Mouse (Mus musculus) testis, adult 2 months (tissue): Measurements from ENCODE around the gene 1700067P10Rik.

Experiments
- CTCF ChIP-seq: fragments of 200-500 bp; IDR thresholded peaks from 2 replicates; pipeline ENCODE4 v1.5.1; 2012; ENCODE audit warnings: low read depth, mild to moderate bottlenecking, inconsistent platforms, low read length, moderate library complexity; ENCODE audit not compliant: control insufficient read depth, insufficient read depth, insufficient replicate concordance
- POLR2A ChIP-seq: fragments of 200-500 bp; IDR thresholded peaks from 2 replicates; pipeline ENCODE4 v1.6.1; 2012; ENCODE audit warnings: low read depth, mild to moderate bottlenecking, inconsistent platforms, low read length, moderate library complexity; ENCODE audit not compliant: control insufficient read depth

DNA sequence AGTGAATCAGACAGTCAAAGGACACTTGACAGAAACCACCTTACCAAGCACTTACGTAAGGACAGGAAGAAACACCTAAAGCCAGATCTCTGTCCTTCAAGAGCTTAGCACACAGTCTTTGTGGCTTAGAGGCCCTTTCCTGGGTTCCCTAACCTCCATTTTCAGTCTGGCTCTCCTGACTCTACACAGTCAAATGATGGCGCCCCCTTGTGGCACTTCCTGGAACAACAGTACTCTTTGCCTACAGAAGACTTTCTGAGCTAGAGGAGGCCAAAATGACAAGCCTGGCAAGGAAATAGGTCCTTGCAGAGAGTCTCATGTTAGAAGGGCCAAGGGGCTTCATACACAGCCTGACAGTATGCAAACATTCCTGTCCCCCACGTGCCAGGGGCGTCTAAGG, 43.5 kb upstream of the 1700067P10Rik start:
- TF ChIP-seq CTCF (peak; percentile 32; the same call in 1 of the 2 replicates), POLR2A (no peak)
